Mouse (Mus musculus): ENCODE data around the gene Ncdn. TPM values are rescaled to one million over a fixed set of nuclear protein-coding genes. Genes with fewer than 3 reads are reported as not detected.

Gene Ncdn
- polyA plus RNA-seq, 1 experiment = 30.2 TPM

- DNase-seq (ENCODE audit: low read depth) = no peak
Observed at GRCm38 (mm10) chr4:126732111-126732510, 21.1 kb downstream of the Ncdn start.

- DNase-seq (ENCODE audit: low read depth) = no peak
Observed at GRCm38 (mm10) chr4:126707439-126707826, 45.8 kb downstream of the Ncdn start.

- no peak for DNase-seq (ENCODE audit: low read depth)
Observed at GRCm38 (mm10) chr4:126706630-126707438, 46.4 kb downstream of the Ncdn start.

- DNase-seq (ENCODE audit: low read depth) = no peak
Observed at GRCm38 (mm10) chr4:126696908-126697307, 56.3 kb downstream of the Ncdn start.

Other genes with a start within 250 kb of the Ncdn start
- gene Ago4, start 220.0 kb downstream of the Ncdn start, polyA plus RNA-seq (2012; rRNA removed) = 1.5 and 1.6 TPM in 2 replicates
- 0.24 and 0.47 TPM in 2 replicates for gene Clspn, start 196.5 kb downstream of the Ncdn start, polyA plus RNA-seq (2012; rRNA removed)
- gene 5730409E04Rik, start 143.6 kb downstream of the Ncdn start, polyA plus RNA-seq (2012; rRNA removed) = 20.4 and 21.3 TPM in 2 replicates
- gene Psmb2, start 75.8 kb downstream of the Ncdn start, polyA plus RNA-seq (2012; rRNA removed) = 211 and 258 TPM in 2 replicates
- not detected in 2 replicates for gene Tfap2e, start 17.2 kb downstream of the Ncdn start, polyA plus RNA-seq (2012; rRNA removed)
- gene AU040320, start 106 bp upstream of the Ncdn start, polyA plus RNA-seq (2012; rRNA removed) = 39.6 and 55.8 TPM in 2 replicates
- gene Zmym4, start 214.7 kb upstream of the Ncdn start, polyA plus RNA-seq (2012; rRNA removed) = 7.3 and 8.5 TPM in 2 replicates